In the genomic region with DNA sequence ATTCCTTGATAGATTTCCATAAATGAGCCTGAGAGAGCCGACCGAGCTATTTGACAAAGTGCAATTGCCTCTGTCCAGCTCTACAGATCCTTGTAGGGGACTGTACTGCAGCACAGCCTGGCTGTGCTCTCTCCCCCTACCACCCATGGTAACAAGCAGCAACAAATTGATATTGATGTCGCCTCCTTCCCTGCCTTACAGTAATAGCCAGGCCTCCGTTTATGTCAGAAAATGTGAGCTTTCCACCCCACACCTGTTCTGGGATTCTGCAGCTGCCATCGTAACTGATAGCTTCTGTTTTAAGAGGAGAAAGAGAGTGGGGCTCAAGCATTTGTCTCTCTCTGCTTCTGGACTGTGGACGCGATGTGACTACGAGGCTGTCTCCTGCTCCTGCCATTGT, we compare ENCODE assay signal across 20 mouse cellular contexts.
"Had no signal": no experiment of that assay in that cellular context is flagged by ENCODE, and none has a peak within 500 bp of the region (broad histone marks: within the 10 kb centered on the region; RNA-seq: fewer than 3 reads in every experiment).

No protein-coding gene starts in this region.

- H3K27ac ChIP-seq: kidney, embryonic 15.5 days; left cerebral cortex, adult 2 months; limb, embryonic 12.5 days; liver, embryonic 13.5 days; macrophage; midbrain, embryonic 12.5 days; neural tube, embryonic 12.5 days; neural tube, embryonic 15.5 days had no signal

- H3K9ac ChIP-seq: kidney, embryonic 15.5 days; limb, embryonic 12.5 days; liver, embryonic 13.5 days; lung, embryonic 14.5 days; midbrain, embryonic 12.5 days; neural tube, embryonic 12.5 days; neural tube, embryonic 15.5 days had no signal

- H3K36me3 ChIP-seq: kidney, embryonic 15.5 days; limb, embryonic 12.5 days; liver, embryonic 13.5 days; midbrain, embryonic 12.5 days; neural tube, embryonic 12.5 days; neural tube, embryonic 15.5 days had no signal

- H3K4me2 ChIP-seq: kidney, embryonic 15.5 days; limb, embryonic 12.5 days; liver, embryonic 13.5 days; lung, embryonic 14.5 days; midbrain, embryonic 12.5 days; neural tube, embryonic 12.5 days; neural tube, embryonic 15.5 days had no signal

- H3K4me3 ChIP-seq: kidney, embryonic 15.5 days; left cerebral cortex, adult 2 months; limb, embryonic 12.5 days; liver, embryonic 13.5 days; midbrain, embryonic 12.5 days; neural tube, embryonic 12.5 days; neural tube, embryonic 15.5 days had no signal

- H3K9me3 ChIP-seq: kidney, embryonic 15.5 days; limb, embryonic 12.5 days; liver, embryonic 13.5 days; midbrain, embryonic 12.5 days; neural tube, embryonic 12.5 days; neural tube, embryonic 15.5 days had no signal

- H3K4me1 ChIP-seq: liver, embryonic 13.5 days; neural tube, embryonic 12.5 days had no signal

- ATAC-seq: lung, postnatal 0 days had no signal

- DNase-seq: kidney, adult 11 months; kidney, adult 8-10 months; kidney, postnatal 10 days; kidney, postnatal 36 days; layer of hippocampus, postnatal 36 days; liver, embryonic 13.5 days; lung, embryonic 14.5 days; right cerebral cortex, adult 18-20 months; right cerebral cortex, postnatal 25 days; spleen, adult 18-20 months; thymus, adult 18-20 months; thymus, postnatal 36 days had no signal

- H3K27me3 ChIP-seq: liver, embryonic 13.5 days; neural tube, embryonic 12.5 days; neural tube, embryonic 15.5 days had no signal
